Mouse (Mus musculus): Measurements from ENCODE around the gene Rdm1.

DNA sequence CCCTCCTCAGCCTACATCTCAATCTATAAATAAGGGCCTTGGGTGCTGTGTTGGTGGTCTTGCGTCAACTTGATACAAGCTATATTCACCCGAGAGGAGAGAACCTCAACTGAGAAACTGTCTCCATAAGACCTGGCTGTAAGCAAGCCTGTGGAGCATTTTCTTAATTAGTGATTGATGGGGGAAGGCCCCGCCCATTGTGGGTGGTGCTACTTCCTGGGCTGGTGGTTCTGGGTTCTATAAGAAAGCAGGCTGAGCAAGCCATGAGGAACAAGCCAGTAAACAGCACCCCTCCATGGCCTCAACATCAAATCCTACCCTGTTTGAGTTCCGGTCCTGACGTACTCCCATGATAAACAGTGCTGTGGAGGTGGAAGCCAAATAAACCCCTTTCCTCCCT is 47.1 kb downstream of the Rdm1 start:
- TF ChIP-seq POLR2A (IDR thresholded peaks at IDR 0.05; ENCODE audit: control insufficient read depth, extremely low read depth, insufficient read depth, low read length, poor library complexity): no peak
- TF ChIP-seq CTCF (IDR thresholded peaks at IDR 0.05; ENCODE audit: borderline replicate concordance, control insufficient read depth, extremely low read depth, insufficient read depth, low read length, poor library complexity): no peak
